In the genomic region with DNA sequence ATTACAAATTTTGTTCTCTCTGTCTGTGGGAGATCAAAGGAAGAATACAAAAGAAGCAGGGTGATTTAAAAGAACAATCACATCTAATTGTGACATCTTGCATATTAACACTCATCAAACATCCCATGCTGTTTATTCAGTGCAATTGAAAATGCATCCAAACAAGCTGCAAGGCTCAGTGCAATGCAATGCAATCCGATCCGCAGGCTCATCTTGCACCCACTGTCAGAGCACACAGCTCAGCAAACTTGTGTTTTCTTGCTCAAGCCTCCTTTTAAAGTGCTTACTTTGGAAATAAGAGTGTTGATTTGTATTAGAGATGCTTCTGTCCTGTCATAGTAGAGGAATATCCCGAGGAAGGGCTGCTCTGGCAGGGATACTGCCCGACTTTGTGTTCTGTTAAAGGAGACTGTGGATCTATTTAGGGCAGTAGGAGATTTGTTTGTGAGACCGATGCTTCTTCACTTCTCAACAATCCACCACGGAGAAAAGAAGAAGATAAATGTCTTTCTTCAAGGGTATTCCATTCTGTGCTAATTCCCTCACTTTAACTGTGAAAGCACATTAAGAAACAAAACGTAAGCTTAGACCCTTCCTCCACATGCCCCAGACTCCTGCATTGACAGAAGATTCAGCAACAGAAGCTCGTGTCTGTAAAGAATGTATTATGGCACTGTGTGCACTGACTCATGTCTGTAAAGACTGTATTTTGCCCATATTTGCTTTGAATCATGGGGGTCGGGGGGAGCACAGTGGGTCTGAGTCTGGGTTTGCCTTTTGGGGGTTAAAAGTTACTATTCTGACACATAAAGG, we compare ENCODE assay signal across 20 mouse cellular contexts.
A peak's percentile ranks its signal among the peaks of the same experiment; 100 is the strongest.
DNase-seq lines count a peak whose midpoint lies in the region; ATAC-seq lines count a peak whose summit lies in the region.
"Had no signal": no experiment of that assay in that cellular context is flagged by ENCODE, and none has a peak within 500 bp of the region (broad histone marks: within the 10 kb centered on the region; RNA-seq: fewer than 3 reads in every experiment).

No protein-coding gene starts in this region.

- no peaks in the 10 kb centered on the region for H3K9me3 ChIP-seq in hindbrain, embryonic 11.5 days (ENCODE audit: control insufficient read depth, low read length)
- H3K9me3 ChIP-seq in hindbrain, embryonic 10.5 days: no peaks in the 10 kb centered on the region
- H3K9me3 ChIP-seq in forebrain, embryonic 15.5 days: no peaks in the 10 kb centered on the region
- H3K9me3 ChIP-seq in midbrain, embryonic 11.5 days (ENCODE audit: control insufficient read depth, low read length): no peaks in the 10 kb centered on the region
- H3K9me3 ChIP-seq: embryonic facial prominence, embryonic 15.5 days; limb, embryonic 13.5 days; stomach, embryonic 15.5 days had no signal

- no peak overlapping the region for H3K4me3 ChIP-seq in hindbrain, embryonic 11.5 days (ENCODE audit: low read depth, low read length)
- H3K4me3 ChIP-seq in hindbrain, embryonic 10.5 days: no peak overlapping the region
- H3K4me3 ChIP-seq in forebrain, embryonic 15.5 days: no peak overlapping the region
- H3K4me3 ChIP-seq in midbrain, embryonic 11.5 days (ENCODE audit: low read depth, low read length): no peak overlapping the region
- H3K4me3 ChIP-seq: embryonic facial prominence, embryonic 15.5 days; limb, embryonic 13.5 days; stomach, embryonic 15.5 days had no signal

- H3K27ac ChIP-seq in hindbrain, embryonic 11.5 days (ENCODE audit: low read depth, low read length): no peak overlapping the region
- no peak overlapping the region for H3K27ac ChIP-seq in hindbrain, embryonic 10.5 days
- no peak overlapping the region for H3K27ac ChIP-seq in forebrain, embryonic 15.5 days (replicated peaks)
- no peak overlapping the region for H3K27ac ChIP-seq in midbrain, embryonic 11.5 days (ENCODE audit: low read depth, low read length)
- H3K27ac ChIP-seq: embryonic facial prominence, embryonic 15.5 days; limb, embryonic 13.5 days; stomach, embryonic 15.5 days had no signal

- no peaks in the 10 kb centered on the region for H3K36me3 ChIP-seq in hindbrain, embryonic 11.5 days (ENCODE audit: control insufficient read depth, insufficient read depth, low read length)
- no peaks in the 10 kb centered on the region for H3K36me3 ChIP-seq in hindbrain, embryonic 10.5 days
- no peaks in the 10 kb centered on the region for H3K36me3 ChIP-seq in forebrain, embryonic 15.5 days
- no peaks in the 10 kb centered on the region for H3K36me3 ChIP-seq in midbrain, embryonic 11.5 days (ENCODE audit: control insufficient read depth, insufficient read depth, low read length)
- H3K36me3 ChIP-seq: embryonic facial prominence, embryonic 15.5 days; limb, embryonic 13.5 days; stomach, embryonic 15.5 days had no signal

- peak; percentile 35; the same call in 1 of the 2 replicates for ATAC-seq in hindbrain, embryonic 11.5 days (ENCODE audit: low FRiP score)
- peak; percentile 61; the same call in 1 of the 2 replicates for ATAC-seq in forebrain, embryonic 15.5 days (replicated peaks)
- 0 out of 2 replicates have a peak, but pooled peaks have one; percentile 27 for ATAC-seq in midbrain, embryonic 11.5 days (ENCODE audit: low FRiP score)
- no peak for ATAC-seq in megakaryocyte progenitor cell, adult 5-6 weeks (replicated peaks; ENCODE audit: poor library complexity)
- ATAC-seq: intestine, postnatal 0 days; liver, postnatal 0 days had no signal

- H3K4me1 ChIP-seq in hindbrain, embryonic 11.5 days (replicated peaks; ENCODE audit: control insufficient read depth, insufficient read depth, low read length): no peaks in the 10 kb centered on the region
- H3K4me1 ChIP-seq in hindbrain, embryonic 10.5 days (replicated peaks): peaks cover 7% of the 10 kb centered on the region
- peaks cover 17% of the 10 kb centered on the region for H3K4me1 ChIP-seq in forebrain, embryonic 15.5 days
- H3K4me1 ChIP-seq in midbrain, embryonic 11.5 days (ENCODE audit: control insufficient read depth, insufficient read depth, low read length): peaks cover 7% of the 10 kb centered on the region
- H3K4me1 ChIP-seq: embryonic facial prominence, embryonic 15.5 days; limb, embryonic 13.5 days; stomach, embryonic 15.5 days had no signal

- DNase-seq in hindbrain, embryonic 11.5 days (ENCODE audit: low spot score): no peak
- DNase-seq in hindbrain, embryonic 10.5 days (ENCODE audit: low spot score): no peak
- DNase-seq in midbrain, embryonic 11.5 days (ENCODE audit: low spot score, missing footprints): no peak
- peak; percentile 43 for DNase-seq in retina, embryonic 14.5 days (ENCODE audit: low spot score)
- DNase-seq in urinary bladder, postnatal 4 days (ENCODE audit: low spot score in 2 of 2): no peak
- DNase-seq: adrenal gland, postnatal 10 days; B cell, adult 2 months; heart, adult 11 months; heart, postnatal 10 days; kidney, postnatal 10 days; layer of hippocampus, postnatal 36 days; liver, postnatal 0 days; lung, postnatal 36 days; thymus, postnatal 25 days had no signal

- no peak overlapping the region for H3K9ac ChIP-seq in hindbrain, embryonic 11.5 days (ENCODE audit: low read depth, low read length)
- H3K9ac ChIP-seq in forebrain, embryonic 15.5 days (replicated peaks): no peak overlapping the region
- no peak overlapping the region for H3K9ac ChIP-seq in midbrain, embryonic 11.5 days (ENCODE audit: low read length)
- H3K9ac ChIP-seq: embryonic facial prominence, embryonic 15.5 days; limb, embryonic 13.5 days; liver, postnatal 0 days; stomach, embryonic 15.5 days had no signal

- H3K27me3 ChIP-seq in hindbrain, embryonic 11.5 days (ENCODE audit: control insufficient read depth, insufficient read depth, low read length): no peaks in the 10 kb centered on the region
- H3K27me3 ChIP-seq in hindbrain, embryonic 10.5 days (ENCODE audit: insufficient read depth, poor library complexity, severe bottlenecking): no peaks in the 10 kb centered on the region
- H3K27me3 ChIP-seq in forebrain, embryonic 15.5 days: no peaks in the 10 kb centered on the region
- H3K27me3 ChIP-seq in midbrain, embryonic 11.5 days (ENCODE audit: control insufficient read depth, insufficient read depth, low read length): no peaks in the 10 kb centered on the region
- H3K27me3 ChIP-seq: embryonic facial prominence, embryonic 15.5 days; limb, embryonic 13.5 days; stomach, embryonic 15.5 days had no signal

- WGBS in hindbrain, embryonic 11.5 days: 32% methylated on average over 9 of the region's 9 CpGs
- 35% methylated on average over 9 of the region's 9 CpGs for WGBS in hindbrain, embryonic 10.5 days
- WGBS in forebrain, embryonic 15.5 days: 16% methylated on average over 9 of the region's 9 CpGs
- WGBS in midbrain, embryonic 11.5 days: 16% methylated on average over 9 of the region's 9 CpGs

- no peak overlapping the region for H3K4me2 ChIP-seq in hindbrain, embryonic 11.5 days (replicated peaks; ENCODE audit: low read depth, low read length)
- H3K4me2 ChIP-seq in forebrain, embryonic 15.5 days (replicated peaks): 0 out of 2 replicates have a peak overlapping the region, but pooled peaks have one; percentile 5
- H3K4me2 ChIP-seq in midbrain, embryonic 11.5 days: no peak overlapping the region
- H3K4me2 ChIP-seq: embryonic facial prominence, embryonic 15.5 days; limb, embryonic 13.5 days; stomach, embryonic 15.5 days had no signal
